Mouse (Mus musculus) lung, embryonic 14.5 days (tissue): Measurements from ENCODE around the gene Gm37240. TPM values are rescaled to one million over a fixed set of nuclear protein-coding genes. Genes with fewer than 3 reads are reported as not detected.

ENCODE experiments used
- ATAC-seq: fragments of 200-750 bp; cut with Nextera tagmentation; 2 replicates; pipeline ENCODE4 v1.8.0; 2017; ENCODE audit warnings: mild to moderate bottlenecking, moderate TSS enrichment, moderate library complexity; ENCODE audit not compliant: insufficient read depth
- DNase-seq: peaks from one replicate; pipeline ENCODE4 v3.0.0-alpha.2; 2015
- H3K27ac ChIP-seq: fragments of 300-500 bp; sonication (generic); 2 replicates; pipeline ENCODE4 v1.5.1; 2014; ENCODE audit warnings: low read depth, mild to moderate bottlenecking, moderate library complexity
- H3K27me3 ChIP-seq: fragments of 300-500 bp; sonication (generic); 2 replicates; pipeline ENCODE4 v1.6.1; 2014; ENCODE audit warnings: low read length, control low read depth; ENCODE audit not compliant: insufficient read depth
- H3K36me3 ChIP-seq: fragments of 300-500 bp; sonication (generic); 2 replicates; pipeline ENCODE4 v1.6.1; 2014; ENCODE audit warnings: control low read depth; ENCODE audit not compliant: insufficient read depth
- H3K4me1 ChIP-seq: fragments of 300-500 bp; sonication (generic); 2 replicates; pipeline ENCODE4 v1.6.1; 2014; ENCODE audit warnings: antibody characterized with exemption, control low read depth; ENCODE audit not compliant: insufficient read depth
- H3K4me2 ChIP-seq: fragments of 300-500 bp; sonication (generic); 2 replicates; pipeline ENCODE4 v1.6.1; 2014; ENCODE audit warnings: mild to moderate bottlenecking
- H3K4me3 ChIP-seq: fragments of 300-500 bp; sonication (generic); 2 replicates; pipeline ENCODE4 v1.5.1; 2014; ENCODE audit warnings: low read depth, low read length
- H3K9ac ChIP-seq: fragments of 300-500 bp; sonication (generic); 2 replicates; pipeline ENCODE4 v1.6.1; 2014
- H3K9me3 ChIP-seq: fragments of 300-500 bp; sonication (generic); 2 replicates; pipeline ENCODE4 v1.6.1; 2016; ENCODE audit warnings: low read depth, low read length, control low read depth
- CTCF ChIP-seq: IDR thresholded peaks from 2 replicates; pipeline ENCODE4 v1.5.1; 2016; ENCODE audit warnings: antibody characterized with exemption, low read depth
- WGBS: fragments of 180-500 bp; shearing (Covaris S2); extraction: QIAGEN DNeasy Blood & Tissue Kit; methylation state at CpG from one replicate; pipeline ENCODE4 v1.1.7; 2014; 5-methylcytosine and 5-hydroxymethylcytosine counted together
- polyA plus RNA-seq: library from polyadenylated mRNA; unstranded; fragments of >200 nt; fragmentation: Nextera tagmentation; extraction: Ambion mirVana; gene quantifications from 2 replicates; pipeline ENCODE4 v1.2.1, GENCODE M21; 2014

Gene Gm37240
- polyA plus RNA-seq, 1 experiment from 2014 or later: 4.5 TPM

- TF ChIP-seq CTCF: no peak
- Histone ChIP-seq H3K4me1 (no peaks in the 10 kb centered on the region), H3K9me3 (no peaks in the 10 kb centered on the region), H3K36me3 (no peaks in the 10 kb centered on the region), H3K27ac (no peak overlapping the region), H3K4me2 (no peak overlapping the region), H3K4me3 (no peak overlapping the region), H3K27me3 (no peaks in the 10 kb centered on the region), H3K9ac (no peak overlapping the region)
- ATAC-seq: no peak
- no peak for DNase-seq
- WGBS: 45% methylated on average over 10 of the region's 10 CpGs
Measured at GRCm38 (mm10) chr3:85776707-85777106, 110.6 kb downstream of the Gm37240 start.

- H3K4me1 ChIP-seq: no peaks in the 10 kb centered on the region
- no peak for ATAC-seq
- 74% methylated on average over 6 of the region's 6 CpGs for WGBS
- H3K4me2 ChIP-seq: no peak overlapping the region
- H3K9ac ChIP-seq: no peak overlapping the region
- H3K4me3 ChIP-seq: no peak overlapping the region
- TF ChIP-seq CTCF: no peak
- DNase-seq: no peak
- H3K9me3 ChIP-seq: no peaks in the 10 kb centered on the region
- H3K36me3 ChIP-seq: no peaks in the 10 kb centered on the region
- H3K27ac ChIP-seq: no peak overlapping the region
- no peaks in the 10 kb centered on the region for H3K27me3 ChIP-seq
Measured at GRCm38 (mm10) chr3:85776126-85776525, 111.2 kb downstream of the Gm37240 start.

- Histone ChIP-seq H3K27ac (no peak overlapping the region), H3K4me1 (no peaks in the 10 kb centered on the region), H3K36me3 (no peaks in the 10 kb centered on the region), H3K4me2 (no peak overlapping the region), H3K9ac (no peak overlapping the region), H3K9me3 (no peaks in the 10 kb centered on the region), H3K27me3 (no peaks in the 10 kb centered on the region), H3K4me3 (no peak overlapping the region)
- 34% methylated on average over 4 of the region's 4 CpGs for whole genome bisulfite sequencing
- no peak for DNase-seq
- no peak for TF ChIP-seq CTCF
- ATAC-seq: no peak
Measured at GRCm38 (mm10) chr3:85773886-85774285, 113.4 kb downstream of the Gm37240 start.

GRCm38 (mm10) chr3:85773425-85773824 is 113.9 kb downstream of the Gm37240 start:
- H3K27me3 ChIP-seq: no peaks in the 10 kb centered on the region
- H3K9me3 ChIP-seq: no peaks in the 10 kb centered on the region
- H3K4me3 ChIP-seq: no peak overlapping the region
- no peak overlapping the region for H3K9ac ChIP-seq
- no peak for ATAC-seq
- TF ChIP-seq CTCF: peak; percentile 14; the same call in 1 of the 2 replicates
- peak; percentile 31 for DNase-seq
- no peak overlapping the region for H3K27ac ChIP-seq
- WGBS: 35% methylated on average over 3 of the region's 3 CpGs
- no peaks in the 10 kb centered on the region for H3K4me1 ChIP-seq
- H3K4me2 ChIP-seq: no peak overlapping the region
- no peaks in the 10 kb centered on the region for H3K36me3 ChIP-seq

- Histone ChIP-seq H3K36me3 (no peaks in the 10 kb centered on the region), H3K4me3 (no peak overlapping the region), H3K9me3 (no peaks in the 10 kb centered on the region), H3K4me1 (no peaks in the 10 kb centered on the region), H3K9ac (no peak overlapping the region), H3K4me2 (no peak overlapping the region), H3K27ac (no peak overlapping the region), H3K27me3 (no peaks in the 10 kb centered on the region)
- DNase-seq (no peak), ATAC-seq (no peak)
- 61% methylated on average over 7 of the region's 7 CpGs for WGBS
- TF ChIP-seq CTCF: no peak
Measured at GRCm38 (mm10) chr3:85764937-85765337, 122.4 kb downstream of the Gm37240 start.

- Histone ChIP-seq H3K4me1 (no peaks in the 10 kb centered on the region), H3K27me3 (no peaks in the 10 kb centered on the region), H3K4me3 (no peak overlapping the region), H3K4me2 (no peak overlapping the region), H3K9me3 (no peaks in the 10 kb centered on the region), H3K9ac (no peak overlapping the region), H3K27ac (no peak overlapping the region), H3K36me3 (no peaks in the 10 kb centered on the region)
- TF ChIP-seq CTCF: no peak
- WGBS: 76% methylated on average over 18 of the region's 18 CpGs
- ATAC-seq (no peak), DNase-seq (no peak)
Measured at GRCm38 (mm10) chr3:85764008-85764834, 123.1 kb downstream of the Gm37240 start.

- H3K27me3 ChIP-seq: no peaks in the 10 kb centered on the region
- no peak overlapping the region for H3K4me3 ChIP-seq
- TF ChIP-seq CTCF: no peak
- no peaks in the 10 kb centered on the region for H3K9me3 ChIP-seq
- H3K9ac ChIP-seq: no peak overlapping the region
- ATAC-seq: no peak
- no peak overlapping the region for H3K4me2 ChIP-seq
- 47% methylated on average over 2 of the region's 2 CpGs for WGBS
- no peaks in the 10 kb centered on the region for H3K4me1 ChIP-seq
- H3K27ac ChIP-seq: no peak overlapping the region
- H3K36me3 ChIP-seq: no peaks in the 10 kb centered on the region
- no peak for DNase-seq
Measured at GRCm38 (mm10) chr3:85757944-85758343, 129.4 kb downstream of the Gm37240 start.
